Mouse (Mus musculus) cerebellum, adult 2 months (tissue): ENCODE results near the gene Itgb6.

ENCODE experiments used
- CTCF ChIP-seq: fragments of 200-500 bp; IDR thresholded peaks from 2 replicates; pipeline ENCODE4 v1.5.1; 2011; ENCODE audit warnings: low read depth, mild to moderate bottlenecking, control low read depth, low read length, moderate library complexity, borderline replicate concordance; ENCODE audit not compliant: insufficient read depth
- POLR2A ChIP-seq: fragments of 200-500 bp; IDR thresholded peaks from 2 replicates; pipeline ENCODE4 v1.6.1; 2011; ENCODE audit warnings: low read length, control low read depth, borderline replicate concordance; ENCODE audit not compliant: insufficient read depth

GRCm38 (mm10) chr2:60706866-60707265 is 15.6 kb downstream of the Itgb6 start:
- TF ChIP-seq CTCF (no peak), POLR2A (no peak)
